Mouse (Mus musculus) forebrain, embryonic 11.5 days (tissue): ENCODE results near the gene Tcp11. TPM values are rescaled to one million over a fixed set of nuclear protein-coding genes. Genes with fewer than 3 reads are reported as not detected.

Experiments
- ATAC-seq: fragments of 200-750 bp; cut with Nextera tagmentation; replicated peaks from 2 replicates; pipeline ENCODE4 v1.8.0; 2017; ENCODE audit warnings: moderate TSS enrichment; ENCODE audit not compliant: low FRiP score
- DNase-seq: peaks from one replicate; pipeline ENCODE4 v3.0.0-alpha.2; 2017; ENCODE audit warnings: low spot score
- H3K27ac ChIP-seq: fragments of 300-500 bp; sonication (generic); 2 replicates; pipeline ENCODE4 v1.5.1; 2014; ENCODE audit warnings: low read depth, low read length
- H3K27me3 ChIP-seq: fragments of 300-500 bp; sonication (generic); 2 replicates; pipeline ENCODE4 v1.6.1; 2014; ENCODE audit warnings: mild to moderate bottlenecking, low read length, mixed read lengths; ENCODE audit not compliant: control insufficient read depth, insufficient read depth
- H3K36me3 ChIP-seq: fragments of 300-500 bp; sonication (generic); 2 replicates; pipeline ENCODE4 v1.6.1; 2014; ENCODE audit warnings: mild to moderate bottlenecking, low read length, moderate library complexity, mixed read lengths; ENCODE audit not compliant: control insufficient read depth, insufficient read depth
- H3K4me1 ChIP-seq: fragments of 300-500 bp; sonication (generic); replicated peaks from 2 replicates; pipeline ENCODE4 v1.6.1; 2014; ENCODE audit warnings: low read length, mixed read lengths; ENCODE audit not compliant: control insufficient read depth, insufficient read depth
- H3K4me2 ChIP-seq: fragments of 300-500 bp; sonication (generic); 2 replicates; pipeline ENCODE4 v1.6.1; 2014; ENCODE audit warnings: low read depth, mild to moderate bottlenecking, low read length, moderate library complexity, mixed read lengths; ENCODE audit not compliant: severe bottlenecking
- H3K4me3 ChIP-seq: fragments of 300-500 bp; sonication (generic); 2 replicates; pipeline ENCODE4 v1.5.1; 2014; ENCODE audit warnings: low read depth, low read length
- H3K9ac ChIP-seq: fragments of 300-500 bp; sonication (generic); 2 replicates; pipeline ENCODE4 v1.6.1; 2014; ENCODE audit warnings: low read length
- H3K9me3 ChIP-seq: fragments of 300-500 bp; sonication (generic); 2 replicates; pipeline ENCODE4 v1.6.1; 2016; ENCODE audit warnings: low read length, mixed read lengths; ENCODE audit not compliant: control insufficient read depth
- WGBS: fragments of 180-500 bp; shearing (Covaris S2); extraction: QIAGEN DNeasy Blood & Tissue Kit; methylation state at CpG from one replicate; pipeline ENCODE4 v1.1.7; 2014; 5-methylcytosine and 5-hydroxymethylcytosine counted together
- polyA plus RNA-seq: library from polyadenylated mRNA; unstranded; fragments of >200 nt; fragmentation: Nextera tagmentation; extraction: Ambion mirVana; gene quantifications from 2 replicates; pipeline ENCODE4 v1.2.1, GENCODE M21; 2014

The Tcp11 gene
- polyA plus RNA-seq, 1 experiment from 2014 or later, result 1.0 TPM

GRCm38 (mm10) chr17:28047017-28047416 lies 33.4 kb downstream of the Tcp11 start:
- no peak for ATAC-seq
- Histone ChIP-seq H3K4me1 (peaks cover 1% of the 10 kb centered on the region; the same call in 1 of the 2 replicates), H3K9ac (no peak overlapping the region), H3K9me3 (no peaks in the 10 kb centered on the region), H3K36me3 (peaks cover 2% of the 10 kb centered on the region; the same call in 1 of the 2 replicates), H3K27ac (no peak overlapping the region), H3K27me3 (no peaks in the 10 kb centered on the region), H3K4me2 (no peak overlapping the region), H3K4me3 (no peak overlapping the region)
- no peak for DNase-seq
- WGBS, result 93% methylated on average over 5 of the region's 5 CpGs

GRCm38 (mm10) chr17:28042299-28042771 lies 38.1 kb downstream of the Tcp11 start:
- DNase-seq, result no peak
- peak overlapping the region; percentile 29; the same call in 1 of the 2 replicates for H3K4me2 ChIP-seq
- H3K9ac ChIP-seq, result peak overlapping the region; percentile 32
- peak overlapping the region; percentile 22; the same call in 1 of the 2 replicates for H3K4me3 ChIP-seq
- WGBS, result 67% methylated on average over 21 of the region's 23 CpGs
- ATAC-seq, result peak; percentile 37; the same call in 1 of the 2 replicates
- no peaks in the 10 kb centered on the region for H3K36me3 ChIP-seq
- no peaks in the 10 kb centered on the region for H3K27me3 ChIP-seq
- peak overlapping the region; percentile 46; the same call in 1 of the 2 replicates for H3K27ac ChIP-seq
- H3K9me3 ChIP-seq, result no peaks in the 10 kb centered on the region
- H3K4me1 ChIP-seq, result peaks cover 18% of the 10 kb centered on the region

- 73% methylated on average over 13 of the region's 13 CpGs for WGBS
- peak overlapping the region; percentile 41 for H3K4me2 ChIP-seq
- H3K36me3 ChIP-seq, result no peaks in the 10 kb centered on the region
- peak overlapping the region; percentile 58 for H3K9ac ChIP-seq
- H3K9me3 ChIP-seq, result no peaks in the 10 kb centered on the region
- peak overlapping the region; percentile 22 for H3K4me3 ChIP-seq
- peaks cover 21% of the 10 kb centered on the region for H3K4me1 ChIP-seq
- no peaks in the 10 kb centered on the region for H3K27me3 ChIP-seq
- ATAC-seq (no peak), DNase-seq (no peak)
- H3K27ac ChIP-seq, result peak overlapping the region; percentile 65; the same call in 1 of the 2 replicates
These were observed 39.1 kb downstream of the Tcp11 start for GRCm38 (mm10) chr17:28041298-28041697.

GRCm38 (mm10) chr17:28040620-28041019 lies 39.8 kb downstream of the Tcp11 start:
- DNase-seq (peak; percentile 80), ATAC-seq (peak; percentile 66)
- WGBS, result 13% methylated on average over 16 of the region's 16 CpGs
- Histone ChIP-seq H3K9ac (peak overlapping the region; percentile 58), H3K4me2 (peak overlapping the region; percentile 41), H3K27me3 (no peaks in the 10 kb centered on the region), H3K27ac (peak overlapping the region; percentile 65), H3K9me3 (no peaks in the 10 kb centered on the region), H3K36me3 (no peaks in the 10 kb centered on the region), H3K4me3 (peak overlapping the region; percentile 22), H3K4me1 (peaks cover 21% of the 10 kb centered on the region)

- Histone ChIP-seq H3K4me2 (no peak overlapping the region), H3K27me3 (no peaks in the 10 kb centered on the region), H3K4me1 (peaks cover 29% of the 10 kb centered on the region), H3K4me3 (no peak overlapping the region), H3K36me3 (no peaks in the 10 kb centered on the region), H3K9me3 (no peaks in the 10 kb centered on the region), H3K27ac (peak overlapping the region; percentile 31), H3K9ac (no peak overlapping the region)
- ATAC-seq, result peak; percentile 28
- 66% methylated on average over 14 of the region's 14 CpGs for WGBS
- no peak for DNase-seq
These were observed 43.4 kb downstream of the Tcp11 start for GRCm38 (mm10) chr17:28036813-28037756.

- Histone ChIP-seq H3K4me3 (no peak overlapping the region), H3K4me2 (no peak overlapping the region), H3K36me3 (no peaks in the 10 kb centered on the region), H3K4me1 (peaks cover 19% of the 10 kb centered on the region), H3K9me3 (no peaks in the 10 kb centered on the region), H3K27ac (no peak overlapping the region), H3K27me3 (no peaks in the 10 kb centered on the region), H3K9ac (no peak overlapping the region)
- ATAC-seq (no peak), DNase-seq (no peak)
- 86% methylated on average over 8 of the region's 8 CpGs for WGBS
These were observed 45.5 kb downstream of the Tcp11 start for GRCm38 (mm10) chr17:28034986-28035385.

GRCm38 (mm10) chr17:28033046-28033580 lies 47.3 kb downstream of the Tcp11 start:
- Histone ChIP-seq H3K9ac (peak overlapping the region; percentile 2; the same call in 1 of the 2 replicates), H3K4me3 (no peak overlapping the region), H3K27ac (peak overlapping the region; percentile 52), H3K9me3 (no peaks in the 10 kb centered on the region), H3K4me1 (peaks cover 21% of the 10 kb centered on the region), H3K4me2 (no peak overlapping the region), H3K36me3 (no peaks in the 10 kb centered on the region), H3K27me3 (no peaks in the 10 kb centered on the region)
- ATAC-seq (no peak), DNase-seq (no peak)
- 6% methylated on average over 3 of the region's 3 CpGs for WGBS

GRCm38 (mm10) chr17:28032219-28032618 lies 48.2 kb downstream of the Tcp11 start:
- WGBS, result 74% methylated on average over 10 of the region's 10 CpGs

More at GRCm38 (mm10) chr17:28032219-28032618, 48.2 kb downstream of the Tcp11 start:
- no peak for ATAC-seq
- Histone ChIP-seq H3K4me3 (no peak overlapping the region), H3K27ac (peak overlapping the region; percentile 52; the same call in 1 of the 2 replicates), H3K4me2 (no peak overlapping the region), H3K36me3 (no peaks in the 10 kb centered on the region), H3K9me3 (no peaks in the 10 kb centered on the region), H3K27me3 (no peaks in the 10 kb centered on the region), H3K9ac (peak overlapping the region; percentile 2; the same call in 1 of the 2 replicates), H3K4me1 (peaks cover 21% of the 10 kb centered on the region)
- DNase-seq, result no peak
